Mouse (Mus musculus): Measurements from ENCODE around the gene Thop1. TPM values are rescaled to one million over a fixed set of nuclear protein-coding genes. Genes with fewer than 3 reads are reported as not detected.

The Thop1 gene
- total and polyA plus RNA-seq, 3 experiments: 40.5 to 95.7 (median 77.9) TPM

DNA sequence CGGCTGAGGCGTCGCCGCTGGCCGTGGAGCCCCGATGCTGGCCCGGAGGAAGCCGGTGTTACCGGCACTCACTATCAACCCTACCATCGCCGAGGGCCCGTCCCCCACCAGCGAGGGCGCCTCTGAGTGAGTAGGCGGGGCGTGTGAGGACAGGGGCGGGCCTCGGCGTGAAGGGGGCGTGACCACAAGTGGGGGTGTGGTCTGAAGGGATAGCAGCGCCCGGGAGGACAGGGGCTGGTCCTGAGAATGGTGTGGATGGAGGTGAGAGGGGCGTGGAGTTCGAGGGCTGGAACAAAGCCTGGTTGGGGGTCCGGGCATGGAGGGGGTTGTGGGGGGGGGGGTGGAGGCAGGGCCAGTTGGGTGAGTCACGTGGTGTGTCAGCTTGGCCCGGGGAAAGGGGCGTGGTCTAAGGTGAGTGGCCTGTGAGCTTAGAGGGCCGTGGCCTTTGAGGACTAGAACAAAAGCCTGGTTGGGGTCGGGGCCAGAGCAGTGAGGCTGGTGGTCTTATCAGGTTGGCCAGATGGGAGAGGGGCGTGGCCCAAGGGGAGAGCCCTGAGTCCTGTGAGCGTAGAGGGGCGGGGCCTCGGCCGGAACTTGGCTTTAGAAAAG lies 36.4 kb downstream of the Thop1 start:
- DNase-seq: peak; percentile 92

DNA sequence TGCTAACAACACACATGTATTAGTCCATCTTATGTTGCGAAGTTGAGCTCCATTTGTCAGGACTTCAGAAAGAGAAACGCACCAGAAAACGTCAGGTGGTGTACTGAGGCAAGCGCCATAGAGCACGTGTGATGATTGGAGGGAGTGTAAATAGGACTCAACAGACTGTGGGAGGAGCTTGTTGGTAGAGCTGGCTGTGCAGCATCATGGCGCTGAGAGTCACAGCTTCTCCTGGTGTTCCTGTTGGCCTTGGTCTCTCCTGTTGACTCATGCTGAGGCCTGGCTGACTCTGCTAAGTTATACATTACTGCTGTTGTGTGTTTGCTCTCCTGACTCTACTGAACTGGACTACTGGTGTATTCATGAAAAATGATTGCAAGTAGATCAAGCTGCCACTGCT lies 43.1 kb downstream of the Thop1 start:
- DNase-seq: peak; percentile 69

GRCm38 (mm10) chr10:81119625-81120024 lies 49.8 kb downstream of the Thop1 start:
- DNase-seq: no peak

- no peak for DNase-seq
These were observed 50.8 kb downstream of the Thop1 start for GRCm38 (mm10) chr10:81120650-81121049.

GRCm38 (mm10) chr10:81122889-81123288 lies 53.1 kb downstream of the Thop1 start:
- no peak for DNase-seq

DNA sequence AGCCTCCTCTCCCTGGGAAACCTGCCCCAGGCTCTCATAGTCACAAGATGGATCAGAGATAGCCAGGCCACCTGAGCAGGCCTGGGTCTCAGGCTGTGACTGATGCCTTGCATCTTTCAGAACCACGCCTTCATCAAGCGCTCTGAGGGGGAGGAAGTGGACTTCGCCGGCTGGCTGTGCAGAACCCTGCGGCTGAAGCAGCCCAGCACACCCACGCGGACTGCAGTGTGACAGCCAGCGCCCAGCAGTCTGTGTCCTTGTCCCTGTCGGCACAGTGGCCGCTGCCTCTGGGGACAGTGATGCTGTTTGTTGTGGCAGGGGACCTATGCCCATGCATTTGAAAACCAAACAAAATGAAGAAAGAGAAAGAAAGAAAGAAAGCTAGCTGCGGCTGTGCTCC lies 53.7 kb downstream of the Thop1 start:
- peak; percentile 73 for DNase-seq

Small RNA genes within 50 kb of the gene (microRNA-seq; reads per million reads assigned to microRNA genes)
- gene Mir5615-1: 0 reads per million in 2 experiments
- gene Mir5615-2: 0 reads per million in 2 experiments

Other genes with a start within 250 kb of the Thop1 start
- gene Oaz1, start 243.4 kb upstream of the Thop1 start, total RNA-seq (2021): 100 to 1,000 TPM; 780 to 923 TPM
- gene Oaz1, start 243.4 kb upstream of the Thop1 start, polyA plus RNA-seq (2012; rRNA removed): 1,168 and 1,414 TPM in 2 replicates
- 10 to 100 TPM in 1 of 2 experiments, 1 to 10 TPM in 1; 8.5 to 16.7 TPM for gene Lingo3, start 226.0 kb upstream of the Thop1 start, total RNA-seq (2021)
- gene Lingo3, start 226.0 kb upstream of the Thop1 start, polyA plus RNA-seq (2012; rRNA removed): 13.8 and 18.7 TPM in 2 replicates
- 10 to 100 TPM; 22.3 to 36.2 TPM for gene Lsm7, start 214.8 kb upstream of the Thop1 start, total RNA-seq (2021)
- 91.9 and 107 TPM in 2 replicates for gene Lsm7, start 214.8 kb upstream of the Thop1 start, polyA plus RNA-seq (2012; rRNA removed)
- gene Sppl2b, start 214.8 kb upstream of the Thop1 start, total RNA-seq (2021): 10 to 100 TPM; 28.5 to 35.2 TPM
- 114 and 116 TPM in 2 replicates for gene Sppl2b, start 214.8 kb upstream of the Thop1 start, polyA plus RNA-seq (2012; rRNA removed)
- not detected for gene Tmprss9, start 198.2 kb upstream of the Thop1 start, total RNA-seq (2021)
- 0.18 and 0.21 TPM in 2 replicates for gene Tmprss9, start 198.2 kb upstream of the Thop1 start, polyA plus RNA-seq (2012; rRNA removed)
- 100 to 1,000 TPM; 174 to 231 TPM for gene Timm13, start 169.1 kb upstream of the Thop1 start, total RNA-seq (2021)
- 236 and 243 TPM in 2 replicates for gene Timm13, start 169.1 kb upstream of the Thop1 start, polyA plus RNA-seq (2012; rRNA removed)
- 10 to 100 TPM; 10.8 to 11.4 TPM for gene Lmnb2, start 151.8 kb upstream of the Thop1 start, total RNA-seq (2021)
- 16.2 and 17.9 TPM in 2 replicates for gene Lmnb2, start 151.8 kb upstream of the Thop1 start, polyA plus RNA-seq (2012; rRNA removed)
- gene Gadd45b, start 140.0 kb upstream of the Thop1 start, total RNA-seq (2021): 10 to 100 TPM; 25.6 to 84.9 TPM
- gene Gadd45b, start 140.0 kb upstream of the Thop1 start, polyA plus RNA-seq (2012; rRNA removed): 37.6 and 50.8 TPM in 2 replicates
- gene Gng7, start 55.1 kb upstream of the Thop1 start, total RNA-seq (2021): 1 to 10 TPM; 5.4 to 9.2 TPM
- gene Gng7, start 55.1 kb upstream of the Thop1 start, polyA plus RNA-seq (2012; rRNA removed): 8.5 and 8.6 TPM in 2 replicates
- gene Diras1, start 44.4 kb upstream of the Thop1 start, total RNA-seq (2021): 1 to 10 TPM; 1.4 to 3.6 TPM
- gene Diras1, start 44.4 kb upstream of the Thop1 start, polyA plus RNA-seq (2012; rRNA removed): 2.1 and 2.4 TPM in 2 replicates
- gene Slc39a3, start 32.6 kb upstream of the Thop1 start, total RNA-seq (2021): 10 to 100 TPM; 50.9 to 53.0 TPM
- 121 and 154 TPM in 2 replicates for gene Slc39a3, start 32.6 kb upstream of the Thop1 start, polyA plus RNA-seq (2012; rRNA removed)
- 100 to 1,000 TPM; 198 to 288 TPM for gene Sgta, start 9.9 kb upstream of the Thop1 start, total RNA-seq (2021)
- 495 and 554 TPM in 2 replicates for gene Sgta, start 9.9 kb upstream of the Thop1 start, polyA plus RNA-seq (2012; rRNA removed)
- gene Creb3l3, start 28.8 kb downstream of the Thop1 start, total RNA-seq (2021): under 1 TPM; 0.59 to 0.86 TPM
- 0.39 and 0.89 TPM in 2 replicates for gene Creb3l3, start 28.8 kb downstream of the Thop1 start, polyA plus RNA-seq (2012; rRNA removed)
- 100 to 1,000 TPM; 157 to 185 TPM for gene Map2k2, start 35.9 kb downstream of the Thop1 start, total RNA-seq (2021)
- gene Map2k2, start 35.9 kb downstream of the Thop1 start, polyA plus RNA-seq (2012; rRNA removed): 787 and 873 TPM in 2 replicates
- gene Zbtb7a, start 65.2 kb downstream of the Thop1 start, total RNA-seq (2021): 10 to 100 TPM; 62.9 to 80.9 TPM
- 150 and 158 TPM in 2 replicates for gene Zbtb7a, start 65.2 kb downstream of the Thop1 start, polyA plus RNA-seq (2012; rRNA removed)
- 10 to 100 TPM; 27.3 to 29.8 TPM for gene Pias4, start 97.9 kb downstream of the Thop1 start, total RNA-seq (2021)
- gene Pias4, start 97.9 kb downstream of the Thop1 start, polyA plus RNA-seq (2012; rRNA removed): 41.4 and 48.6 TPM in 2 replicates
- gene Eef2, start 106.6 kb downstream of the Thop1 start, total RNA-seq (2021): 1,000 to 10,000 TPM; 1,393 to 1,508 TPM
- gene Eef2, start 106.6 kb downstream of the Thop1 start, polyA plus RNA-seq (2012; rRNA removed): 1,342 and 1,424 TPM in 2 replicates
- gene Dapk3, start 113.0 kb downstream of the Thop1 start, total RNA-seq (2021): 10 to 100 TPM; 74.6 to 76.7 TPM
- 100 and 127 TPM in 2 replicates for gene Dapk3, start 113.0 kb downstream of the Thop1 start, polyA plus RNA-seq (2012; rRNA removed)
- not detected for gene 4930442H23Rik, start 113.8 kb downstream of the Thop1 start, total RNA-seq (2021)
- gene 4930442H23Rik, start 113.8 kb downstream of the Thop1 start, polyA plus RNA-seq (2012; rRNA removed): 0.12 TPM in 1 of 2 replicates, not detected in the other
- not detected for gene Nmrk2, start 132.0 kb downstream of the Thop1 start, total RNA-seq (2021)
- gene Nmrk2, start 132.0 kb downstream of the Thop1 start, polyA plus RNA-seq (2012; rRNA removed): not detected in 2 replicates
- 1 to 10 TPM; 2.4 to 3.8 TPM for gene Atcay, start 160.8 kb downstream of the Thop1 start, total RNA-seq (2021)
- 1.4 and 1.6 TPM in 2 replicates for gene Atcay, start 160.8 kb downstream of the Thop1 start, polyA plus RNA-seq (2012; rRNA removed)
- 10 to 100 TPM; 12.6 to 14.1 TPM for gene Zfr2, start 163.1 kb downstream of the Thop1 start, total RNA-seq (2021)
- 38.7 and 47.5 TPM in 2 replicates for gene Zfr2, start 163.1 kb downstream of the Thop1 start, polyA plus RNA-seq (2012; rRNA removed)
- gene Matk, start 182.9 kb downstream of the Thop1 start, total RNA-seq (2021): under 1 TPM; 0.69 to 0.73 TPM
- gene Matk, start 182.9 kb downstream of the Thop1 start, polyA plus RNA-seq (2012; rRNA removed): 0.86 and 1.0 TPM in 2 replicates
- gene Mrpl54, start 196.9 kb downstream of the Thop1 start, total RNA-seq (2021): 100 to 1,000 TPM; 123 to 131 TPM
- gene Mrpl54, start 196.9 kb downstream of the Thop1 start, polyA plus RNA-seq (2012; rRNA removed): 193 and 221 TPM in 2 replicates
- 100 to 1,000 TPM in 1 of 2 experiments, 10 to 100 TPM in 1; 83.5 to 121 TPM for gene Apba3, start 196.9 kb downstream of the Thop1 start, total RNA-seq (2021)
- 165 and 188 TPM in 2 replicates for gene Apba3, start 196.9 kb downstream of the Thop1 start, polyA plus RNA-seq (2012; rRNA removed)
- gene Tjp3, start 221.5 kb downstream of the Thop1 start, total RNA-seq (2021): under 1 TPM; 0.41 to 0.92 TPM
- gene Tjp3, start 221.5 kb downstream of the Thop1 start, polyA plus RNA-seq (2012; rRNA removed): 0.52 and 0.72 TPM in 2 replicates
- gene Pip5k1c, start 222.9 kb downstream of the Thop1 start, total RNA-seq (2021): 10 to 100 TPM; 34.3 to 44.6 TPM
- gene Pip5k1c, start 222.9 kb downstream of the Thop1 start, polyA plus RNA-seq (2012; rRNA removed): 71.0 and 72.8 TPM in 2 replicates